Mouse (Mus musculus): ENCODE measurements around the gene Hdac5.

GRCm38 (mm10) chr11:102257514-102257913 is 27.5 kb upstream of the Hdac5 start:
- TF ChIP-seq CTCF (IDR thresholded peaks at IDR 0.05; ENCODE audit: borderline replicate concordance, insufficient read depth, low read depth, low read length) (peak; percentile 29; the same call in 1 of the 2 replicates), POLR2A (IDR thresholded peaks at IDR 0.05; ENCODE audit: borderline replicate concordance, insufficient read depth, low read length) (no peak)

Data from cerebellum, adult 2 months (tissue).